Comparison of ENCODE assay signal across 15 mouse cellular contexts in genomic region chr3:87102346-87102745, GRCm38 (mm10).
DNase-seq lines count a peak whose midpoint lies in the region; ATAC-seq and TF ChIP-seq lines count a peak whose summit lies in the region.
"Had no signal": no experiment of that assay in that cellular context is flagged by ENCODE, and none has a peak within 500 bp of the region (broad histone marks: within the 10 kb centered on the region; RNA-seq: fewer than 3 reads in every experiment).

No protein-coding gene starts in this region.

- no peak overlapping the region for H3K4me2 ChIP-seq in embryonic facial prominence, embryonic 15.5 days (replicated peaks)
- no peak overlapping the region for H3K4me2 ChIP-seq in hindbrain, embryonic 16.5 days (ENCODE audit: low read length)
- H3K4me2 ChIP-seq in midbrain, embryonic 15.5 days, result no peak overlapping the region

- no peaks in the 10 kb centered on the region; the same call in 1 of the 2 replicates for H3K36me3 ChIP-seq in embryonic facial prominence, embryonic 15.5 days
- H3K36me3 ChIP-seq in hindbrain, embryonic 16.5 days (ENCODE audit: control insufficient read depth, insufficient read depth, low read length), result no peaks in the 10 kb centered on the region
- no peaks in the 10 kb centered on the region for H3K36me3 ChIP-seq in midbrain, embryonic 15.5 days (replicated peaks)

- no peaks in the 10 kb centered on the region for H3K27me3 ChIP-seq in embryonic facial prominence, embryonic 15.5 days
- no peaks in the 10 kb centered on the region for H3K27me3 ChIP-seq in hindbrain, embryonic 16.5 days (replicated peaks; ENCODE audit: control insufficient read depth, insufficient read depth, low read length)
- H3K27me3 ChIP-seq in midbrain, embryonic 15.5 days (replicated peaks), result no peaks in the 10 kb centered on the region

- WGBS in embryonic facial prominence, embryonic 15.5 days, result 14% methylated on average over 6 of the region's 7 CpGs
- WGBS in hindbrain, embryonic 16.5 days, result 21% methylated on average over 7 of the region's 7 CpGs
- 17% methylated on average over 7 of the region's 7 CpGs for WGBS in midbrain, embryonic 15.5 days

- TF ChIP-seq CTCF in layer of hippocampus, adult 2 months (conservative IDR thresholded peaks at IDR 0.05), result no peak

- ATAC-seq in embryonic facial prominence, embryonic 15.5 days (ENCODE audit: insufficient number of reproducible peaks, low FRiP score, low TSS enrichment, low read depth), result no peak
- ATAC-seq in hindbrain, embryonic 16.5 days, result no peak
- ATAC-seq in midbrain, embryonic 15.5 days (replicated peaks), result no peak; the same call in 1 of the 2 replicates

- peak overlapping the region; percentile 43; the same call in 1 of the 2 replicates for H3K27ac ChIP-seq in layer of hippocampus, adult 2 months
- H3K27ac ChIP-seq in embryonic facial prominence, embryonic 15.5 days (replicated peaks), result peak overlapping the region; percentile 48; the same call in 1 of the 2 replicates
- 0 out of 2 replicates have a peak overlapping the region, but pooled peaks have one; percentile 34 for H3K27ac ChIP-seq in hindbrain, embryonic 16.5 days (ENCODE audit: low read depth, low read length)
- peak overlapping the region; percentile 51 for H3K27ac ChIP-seq in midbrain, embryonic 15.5 days
- H3K27ac ChIP-seq: left cerebral cortex, adult 2 months had no signal

- H3K9me3 ChIP-seq in embryonic facial prominence, embryonic 15.5 days (replicated peaks), result no peaks in the 10 kb centered on the region
- H3K9me3 ChIP-seq in hindbrain, embryonic 16.5 days (ENCODE audit: control insufficient read depth, low read length), result no peaks in the 10 kb centered on the region
- no peaks in the 10 kb centered on the region for H3K9me3 ChIP-seq in midbrain, embryonic 15.5 days
- H3K9me3 ChIP-seq: megakaryocyte, embryonic 14.5 days had no signal

- no peak overlapping the region for H3K9ac ChIP-seq in embryonic facial prominence, embryonic 15.5 days
- peak overlapping the region; percentile 26; the same call in 1 of the 2 replicates for H3K9ac ChIP-seq in hindbrain, embryonic 16.5 days (ENCODE audit: low read depth, low read length)
- no peak overlapping the region for H3K9ac ChIP-seq in midbrain, embryonic 15.5 days

- no peak overlapping the region for H3K4me3 ChIP-seq in layer of hippocampus, adult 2 months
- no peak overlapping the region for H3K4me3 ChIP-seq in embryonic facial prominence, embryonic 15.5 days (replicated peaks)
- H3K4me3 ChIP-seq in hindbrain, embryonic 16.5 days (ENCODE audit: low read length), result no peak overlapping the region
- H3K4me3 ChIP-seq in midbrain, embryonic 15.5 days, result no peak overlapping the region
- H3K4me3 ChIP-seq: left cerebral cortex, adult 2 months; megakaryocyte, embryonic 14.5 days had no signal

- no peak for DNase-seq in layer of hippocampus, adult 2 months (ENCODE audit: low spot score in 2 of 2)
- no peak for DNase-seq in layer of hippocampus, postnatal 25 days (ENCODE audit: extremely low spot score in 1 of 2, low spot score in 1 of 2)
- no peak for DNase-seq in MN1 (ENCODE audit: low spot score)
- DNase-seq in cerebellum, postnatal 4 days (ENCODE audit: low spot score in 2 of 2), result no peak
- DNase-seq in left cerebral cortex, adult 9 months (ENCODE audit: low spot score in 2 of 2), result no peak
- DNase-seq: adrenal gland, postnatal 36 days; cerebellum, adult 2 months; heart, postnatal 4 days; kidney, postnatal 10 days; thymus, postnatal 36 days had no signal

- peaks cover 38% of the 10 kb centered on the region for H3K4me1 ChIP-seq in embryonic facial prominence, embryonic 15.5 days
- peaks cover 25% of the 10 kb centered on the region for H3K4me1 ChIP-seq in hindbrain, embryonic 16.5 days (ENCODE audit: control insufficient read depth, insufficient read depth, low read depth, low read length)
- H3K4me1 ChIP-seq in midbrain, embryonic 15.5 days, result peaks cover 27% of the 10 kb centered on the region
- H3K4me1 ChIP-seq: megakaryocyte, embryonic 14.5 days had no signal
